Mouse (Mus musculus) thymus, adult 2 months (tissue): ENCODE data around the gene Bloc1s1. TPM values are rescaled to one million over a fixed set of nuclear protein-coding genes. Genes with fewer than 3 reads are reported as not detected.
A peak's percentile ranks its signal among the peaks of the same experiment; 100 is the strongest.

ENCODE experiments used
- DNase-seq: peaks from one replicate; pipeline ENCODE4 v3.0.0; 2021
- H3K27ac ChIP-seq: fragments of 200-500 bp; 2 replicates; pipeline ENCODE4 v1.5.1; 2012; ENCODE audit warnings: low read length, control low read depth; ENCODE audit not compliant: control insufficient read depth, insufficient read depth
- H3K27me3 ChIP-seq: fragments of 200-500 bp; 2 replicates; pipeline ENCODE4 v1.6.1; 2012; ENCODE audit warnings: mild to moderate bottlenecking, low read length, moderate library complexity, mixed read lengths; ENCODE audit not compliant: control insufficient read depth, insufficient read depth
- H3K36me3 ChIP-seq: fragments of 200-500 bp; 2 replicates; pipeline ENCODE4 v1.6.1; 2012; ENCODE audit warnings: mild to moderate bottlenecking, low read length, moderate library complexity; ENCODE audit not compliant: control insufficient read depth, insufficient read depth
- H3K4me1 ChIP-seq: fragments of 200-500 bp; replicated peaks from 2 replicates; pipeline ENCODE4 v1.6.1; 2012; ENCODE audit warnings: low read length; ENCODE audit not compliant: control insufficient read depth, insufficient read depth
- H3K4me3 ChIP-seq: fragments of 200-500 bp; 2 replicates; pipeline ENCODE4 v1.5.1; 2012; ENCODE audit warnings: mild to moderate bottlenecking, low read length, control low read depth, moderate library complexity; ENCODE audit not compliant: control insufficient read depth, insufficient read depth
- CTCF ChIP-seq: fragments of 200-500 bp; IDR thresholded peaks from 2 replicates; pipeline ENCODE4 v1.5.1; 2012; ENCODE audit warnings: mild to moderate bottlenecking, control low read depth, low read length, moderate library complexity, borderline replicate concordance; ENCODE audit not compliant: control insufficient read depth, poor library complexity, insufficient read depth; ENCODE audit errors: extremely low read depth
- POLR2A ChIP-seq: fragments of 200-500 bp; IDR thresholded peaks from 2 replicates; pipeline ENCODE4 v1.6.1; 2012; ENCODE audit warnings: mild to moderate bottlenecking, low read length, control low read depth, moderate library complexity; ENCODE audit not compliant: control insufficient read depth, poor library complexity, insufficient read depth; ENCODE audit errors: extremely low read depth
- WGBS: fragments of 180-500 bp; shearing (Covaris S2); methylation state at CpG from one replicate; pipeline ENCODE4 v1.1.7; 2018; 5-methylcytosine and 5-hydroxymethylcytosine counted together
- polyA plus RNA-seq: library from polyadenylated mRNA; depleted of rRNA; stranded (reverse); fragments of >200 nt; gene quantifications from 2 replicates; pipeline ENCODE4 v1.2.3, GENCODE M21; 2012

Gene Bloc1s1
- polyA plus RNA-seq, 1 experiment = 173 TPM

DNA sequence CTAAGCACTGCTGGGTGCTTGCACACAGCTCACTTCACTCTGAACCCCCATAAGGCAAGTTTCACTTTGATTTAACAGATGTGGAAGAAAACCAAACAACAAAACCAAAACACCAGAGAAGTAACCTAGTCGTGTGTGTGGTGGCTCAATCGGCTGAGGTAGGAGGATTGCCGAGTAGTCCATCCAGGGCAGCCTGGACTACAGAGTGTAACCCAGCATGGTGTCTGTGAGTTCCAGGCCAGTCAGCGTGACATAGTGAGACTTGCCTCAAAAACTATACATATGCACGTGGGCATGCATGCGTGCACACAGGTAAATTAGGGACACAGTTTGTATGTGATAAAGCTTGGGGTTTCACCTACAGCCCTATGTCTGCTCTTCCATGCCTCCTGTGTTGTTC is 6.4 kb downstream of the Bloc1s1 start:
- no peaks in the 10 kb centered on the region for H3K27me3 ChIP-seq
- WGBS = 91% methylated on average over 6 of the region's 6 CpGs
- TF ChIP-seq CTCF = no peak
- no peak for TF ChIP-seq POLR2A
- no peaks in the 10 kb centered on the region for H3K36me3 ChIP-seq
- DNase-seq = no peak
- H3K27ac ChIP-seq = no peak overlapping the region
- H3K4me1 ChIP-seq = peaks cover 5% of the 10 kb centered on the region
- H3K4me3 ChIP-seq = no peak overlapping the region

DNA sequence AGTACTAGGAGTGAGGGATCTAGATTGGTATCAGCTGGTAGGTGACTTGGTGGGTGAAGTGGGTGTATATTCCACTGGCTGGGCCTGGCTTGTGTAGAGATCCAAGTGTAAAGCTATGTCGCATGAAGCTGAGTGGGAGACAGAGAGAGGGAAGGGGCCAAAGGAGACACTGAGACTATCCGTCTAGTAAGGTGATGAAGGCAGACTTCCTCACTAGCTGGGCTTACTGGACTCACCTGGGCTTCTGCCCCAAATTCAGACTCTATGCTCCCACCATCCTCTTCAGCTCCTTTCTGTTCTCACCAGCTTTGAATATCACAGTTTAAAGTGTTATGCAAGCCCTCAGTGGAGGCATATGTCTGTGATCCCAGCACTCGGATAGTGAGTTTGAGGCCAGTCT is 7.2 kb downstream of the Bloc1s1 start:
- no peaks in the 10 kb centered on the region for H3K36me3 ChIP-seq
- no peaks in the 10 kb centered on the region for H3K4me1 ChIP-seq
- H3K4me3 ChIP-seq = no peak overlapping the region
- no peaks in the 10 kb centered on the region; the same call in 1 of the 2 replicates for H3K27me3 ChIP-seq
- DNase-seq = no peak
- TF ChIP-seq POLR2A = no peak
- no peak for TF ChIP-seq CTCF
- 97% methylated on average over 3 of the region's 3 CpGs for WGBS
- H3K27ac ChIP-seq = no peak overlapping the region

DNA sequence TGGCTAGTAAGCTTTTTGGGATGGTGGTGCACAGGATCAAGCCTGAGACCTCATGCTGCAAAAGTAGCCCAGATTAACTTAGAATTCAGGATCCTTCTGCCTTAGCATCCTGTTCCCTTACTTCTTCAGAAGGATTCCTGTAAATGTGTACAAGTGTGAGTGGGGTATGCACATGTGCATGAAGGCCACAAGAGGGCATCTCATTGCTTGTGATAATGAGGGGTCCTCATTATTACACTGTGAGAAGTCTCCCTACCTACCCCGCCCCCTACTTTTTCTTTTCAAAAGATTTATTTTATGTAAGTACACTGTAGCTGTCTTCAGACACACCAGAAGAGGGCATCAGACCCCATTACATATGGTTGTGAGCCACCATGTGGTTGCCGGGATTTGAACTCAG is 8.3 kb downstream of the Bloc1s1 start:
- WGBS = 97% methylated on average over 2 of the region's 2 CpGs
- no peaks in the 10 kb centered on the region for H3K4me1 ChIP-seq
- H3K27me3 ChIP-seq = peaks cover 5% of the 10 kb centered on the region; the same call in 1 of the 2 replicates
- H3K4me3 ChIP-seq = no peak overlapping the region
- H3K27ac ChIP-seq = no peak overlapping the region
- TF ChIP-seq CTCF = no peak
- TF ChIP-seq POLR2A = no peak
- H3K36me3 ChIP-seq = no peaks in the 10 kb centered on the region
- DNase-seq = no peak

DNA sequence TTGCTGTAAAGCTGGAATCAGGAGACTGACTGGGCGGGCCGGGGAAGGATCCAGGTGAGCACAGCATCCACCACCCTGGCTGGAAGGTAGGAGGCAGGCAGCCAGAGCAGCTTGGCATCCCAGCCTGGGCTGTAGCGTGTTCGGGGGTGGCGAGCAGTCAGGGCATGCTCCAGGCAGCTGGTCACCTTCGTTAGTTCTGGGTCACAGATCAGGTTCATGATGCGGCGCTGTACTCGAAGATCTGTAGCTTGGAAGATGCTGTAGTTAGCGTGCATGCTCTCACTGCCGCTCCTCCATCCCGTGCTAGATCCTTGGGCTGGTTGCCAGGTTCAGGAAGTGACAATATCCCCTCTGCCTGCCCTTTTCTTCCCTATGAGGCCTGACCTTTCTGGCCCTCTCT is 10.1 kb downstream of the Bloc1s1 start:
- TF ChIP-seq POLR2A (no peak), CTCF (no peak)
- Histone ChIP-seq H3K36me3 (no peaks in the 10 kb centered on the region), H3K27ac (no peak overlapping the region), H3K4me3 (no peak overlapping the region), H3K4me1 (peaks cover 4% of the 10 kb centered on the region), H3K27me3 (peaks cover 23% of the 10 kb centered on the region)
- 91% methylated on average over 12 of the region's 12 CpGs for WGBS
- no peak for DNase-seq

DNA sequence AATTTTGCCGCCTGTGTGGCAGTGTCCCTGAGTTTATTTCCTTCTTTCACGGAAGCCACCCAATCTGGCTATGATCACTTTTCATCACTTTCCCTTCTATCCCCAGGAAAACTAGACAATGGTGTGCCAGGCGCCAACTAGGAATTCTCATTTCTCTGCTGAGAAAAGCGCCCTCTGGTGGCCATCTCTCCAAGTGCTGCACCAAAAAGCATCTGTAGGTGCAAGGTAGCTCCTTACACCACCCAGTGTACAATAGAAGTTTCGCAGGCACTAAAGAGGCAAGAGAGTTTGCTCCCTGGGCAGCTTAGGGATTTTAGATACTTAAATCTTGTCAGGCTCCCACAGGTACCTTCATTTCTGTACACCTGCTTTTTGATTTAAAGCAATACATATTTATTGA is 10.6 kb downstream of the Bloc1s1 start:
- 25% methylated on average over 5 of the region's 5 CpGs for WGBS
- DNase-seq = peak; percentile 82
- H3K4me3 ChIP-seq = no peak overlapping the region
- H3K36me3 ChIP-seq = no peaks in the 10 kb centered on the region
- H3K27ac ChIP-seq = no peak overlapping the region
- peaks cover 4% of the 10 kb centered on the region for H3K4me1 ChIP-seq
- peaks cover 26% of the 10 kb centered on the region for H3K27me3 ChIP-seq
- no peak for TF ChIP-seq POLR2A
- TF ChIP-seq CTCF = no peak

DNA sequence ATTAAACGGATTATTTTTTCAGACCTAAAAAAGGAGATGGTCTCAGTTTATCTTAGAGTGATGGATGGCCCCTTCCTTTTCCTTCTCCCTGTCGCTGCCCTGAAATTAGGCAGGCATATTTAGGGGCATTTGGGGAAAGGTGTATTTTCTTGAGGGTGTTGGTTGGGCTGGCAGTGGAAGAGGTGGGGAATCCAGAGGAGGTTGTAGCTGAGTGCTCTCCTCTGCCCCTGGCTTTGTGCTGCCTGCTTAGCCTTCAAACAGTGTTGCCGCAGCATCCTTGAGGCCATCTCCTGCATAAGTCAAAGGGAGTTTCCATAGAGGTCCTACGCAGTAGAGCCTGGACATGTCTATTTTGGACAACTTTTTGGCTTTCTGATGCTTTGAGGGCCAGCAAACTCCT is 11.0 kb downstream of the Bloc1s1 start:
- WGBS = 81% methylated on average over 4 of the region's 4 CpGs
- TF ChIP-seq POLR2A = no peak
- TF ChIP-seq CTCF = no peak
- Histone ChIP-seq H3K4me3 (no peak overlapping the region), H3K4me1 (peaks cover 4% of the 10 kb centered on the region), H3K36me3 (no peaks in the 10 kb centered on the region), H3K27ac (no peak overlapping the region), H3K27me3 (peaks cover 26% of the 10 kb centered on the region)
- no peak for DNase-seq

DNA sequence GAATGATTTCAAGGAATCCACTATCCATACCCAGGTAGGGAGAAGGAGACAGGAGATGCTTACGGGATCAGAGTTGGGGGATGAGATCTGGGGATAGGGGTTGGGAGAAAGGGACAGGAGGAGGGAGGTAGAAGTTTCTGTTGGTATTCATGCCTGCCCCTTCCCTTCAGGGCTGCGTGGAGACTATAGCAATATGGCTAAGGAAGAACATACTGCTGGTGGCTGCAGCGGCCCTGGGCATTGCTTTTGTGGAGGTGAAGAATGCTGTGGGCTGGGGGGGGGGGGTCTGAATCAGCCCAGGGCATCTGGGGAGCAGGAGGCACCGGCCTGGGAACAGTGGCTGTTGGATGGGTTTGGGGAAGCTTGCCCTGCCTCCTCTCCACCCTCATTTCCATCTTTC is 11.6 kb downstream of the Bloc1s1 start:
- H3K36me3 ChIP-seq = no peaks in the 10 kb centered on the region
- H3K4me3 ChIP-seq = no peak overlapping the region
- WGBS = 86% methylated on average over 3 of the region's 4 CpGs
- peaks cover 26% of the 10 kb centered on the region for H3K27me3 ChIP-seq
- DNase-seq = no peak
- no peak for TF ChIP-seq POLR2A
- TF ChIP-seq CTCF = no peak
- peaks cover 4% of the 10 kb centered on the region for H3K4me1 ChIP-seq
- no peak overlapping the region for H3K27ac ChIP-seq
